Mouse (Mus musculus): ENCODE measurements at regions not wholly inside any gene's neighbourhood (a gene's known extent, or its start where the extent isn't known, plus 50 kb on each side); places are given as distances from the start of the nearest gene placed in this dataset.

GRCm38 (mm10) chr9:47368015-47368901, 161.7 kb upstream of the Cadm1 start:
- H3K4me3 ChIP-seq (ENCODE audit: insufficient read depth, low read depth, low read length), result no peak overlapping the region
- H3K27ac ChIP-seq (replicated peaks; ENCODE audit: low read depth, low read length), result no peak overlapping the region
- no peaks in the 10 kb centered on the region for H3K4me1 ChIP-seq (ENCODE audit: control insufficient read depth, insufficient read depth, insufficient read length, low read length)

GRCm38 (mm10) chr9:47372296-47372695, 157.7 kb upstream of the Cadm1 start:
- no peak overlapping the region for H3K4me3 ChIP-seq (ENCODE audit: insufficient read depth, low read depth, low read length)
- peak overlapping the region; percentile 24 for H3K27ac ChIP-seq (replicated peaks; ENCODE audit: low read depth, low read length)
- no peaks in the 10 kb centered on the region for H3K4me1 ChIP-seq (ENCODE audit: control insufficient read depth, insufficient read depth, insufficient read length, low read length)

GRCm38 (mm10) chr9:47374086-47374485, 155.9 kb upstream of the Cadm1 start:
- no peak overlapping the region for H3K27ac ChIP-seq (replicated peaks; ENCODE audit: low read depth, low read length)
- H3K4me1 ChIP-seq (ENCODE audit: control insufficient read depth, insufficient read depth, insufficient read length, low read length), result no peaks in the 10 kb centered on the region
- no peak overlapping the region for H3K4me3 ChIP-seq (ENCODE audit: insufficient read depth, low read depth, low read length)

DNA sequence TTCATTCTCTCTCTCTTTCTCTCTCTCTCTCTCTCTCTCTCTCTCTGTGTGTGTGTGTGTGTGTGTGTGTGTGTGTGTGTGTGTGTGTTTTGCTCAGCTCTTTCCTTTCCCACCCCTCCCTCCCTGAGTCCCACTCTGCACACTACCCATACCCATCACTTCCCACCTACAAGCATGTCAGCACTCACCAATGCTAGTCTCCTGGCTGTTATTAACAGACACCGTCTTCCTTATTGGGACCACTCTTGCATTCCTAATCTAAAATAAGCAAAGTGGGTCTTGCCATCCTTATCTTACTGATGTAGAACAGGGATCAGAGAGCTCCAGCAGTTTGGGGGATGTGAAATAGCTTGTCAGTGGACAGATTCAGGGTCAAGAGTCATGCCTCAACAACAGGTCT, 153.3 kb upstream of the Cadm1 start:
- Histone ChIP-seq H3K4me3 (ENCODE audit: insufficient read depth, low read depth, low read length) (no peak overlapping the region), H3K27ac (replicated peaks; ENCODE audit: low read depth, low read length) (no peak overlapping the region), H3K4me1 (ENCODE audit: control insufficient read depth, insufficient read depth, insufficient read length, low read length) (no peaks in the 10 kb centered on the region)

DNA sequence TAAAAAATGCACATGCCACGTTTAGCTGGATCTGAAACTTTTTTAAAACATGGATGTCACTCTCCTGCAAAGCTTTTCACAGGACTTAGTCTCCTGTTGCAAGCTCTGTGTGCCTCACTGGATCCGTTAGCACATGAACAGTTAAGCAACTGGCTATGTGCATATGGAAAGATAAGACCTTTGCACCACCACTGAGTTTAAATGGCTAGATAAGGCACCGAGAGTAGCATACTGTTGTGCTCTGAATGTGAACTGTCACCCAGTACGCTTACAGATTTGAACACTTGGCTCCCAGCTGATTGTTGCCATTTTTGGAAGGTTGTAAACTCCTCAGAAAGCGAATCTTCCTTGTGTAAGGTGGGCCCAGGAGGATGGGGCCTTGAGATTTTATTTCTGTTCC, 151.4 kb upstream of the Cadm1 start:
- no peak overlapping the region for H3K4me3 ChIP-seq (ENCODE audit: insufficient read depth, low read depth, low read length)
- H3K27ac ChIP-seq (replicated peaks; ENCODE audit: low read depth, low read length), result no peak overlapping the region
- no peaks in the 10 kb centered on the region for H3K4me1 ChIP-seq (ENCODE audit: control insufficient read depth, insufficient read depth, insufficient read length, low read length)

- Histone ChIP-seq H3K4me3 (ENCODE audit: insufficient read depth, low read depth, low read length) (no peak overlapping the region), H3K27ac (replicated peaks; ENCODE audit: low read depth, low read length) (no peak overlapping the region), H3K4me1 (ENCODE audit: control insufficient read depth, insufficient read depth, insufficient read length, low read length) (no peaks in the 10 kb centered on the region)
These were observed 149.6 kb upstream of the Cadm1 start for GRCm38 (mm10) chr9:47380361-47380760.

- Histone ChIP-seq H3K4me3 (ENCODE audit: insufficient read depth, low read depth, low read length) (no peak overlapping the region), H3K27ac (replicated peaks; ENCODE audit: low read depth, low read length) (no peak overlapping the region), H3K4me1 (ENCODE audit: control insufficient read depth, insufficient read depth, insufficient read length, low read length) (no peaks in the 10 kb centered on the region)
These were observed 145.7 kb upstream of the Cadm1 start for GRCm38 (mm10) chr9:47384185-47384854.

DNA sequence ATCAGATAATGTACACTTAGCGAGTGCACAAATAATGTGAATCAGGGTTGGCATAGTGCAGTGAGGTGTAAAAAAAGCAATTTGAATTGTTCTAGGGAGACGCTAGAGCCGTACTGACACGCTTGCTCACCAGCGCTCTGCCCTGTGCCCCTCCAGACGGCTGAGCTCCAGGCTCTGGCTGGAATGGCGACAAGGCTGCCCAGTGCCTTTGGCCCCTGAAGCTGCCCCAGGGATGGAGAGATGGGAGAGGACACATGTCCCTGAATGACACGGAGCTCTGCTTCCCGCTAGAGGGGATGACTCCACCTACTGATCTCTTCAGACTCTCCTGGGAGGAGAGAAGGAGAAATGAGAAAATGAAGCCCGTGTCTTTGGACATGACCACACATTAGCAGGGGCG, 143.3 kb upstream of the Cadm1 start:
- no peaks in the 10 kb centered on the region for H3K4me1 ChIP-seq (ENCODE audit: control insufficient read depth, insufficient read depth, insufficient read length, low read length)

GRCm38 (mm10) chr9:47387221-47387620, 142.8 kb upstream of the Cadm1 start:
- no peak overlapping the region for H3K27ac ChIP-seq (replicated peaks; ENCODE audit: low read depth, low read length)

More for the DNA sequence above, 143.3 kb upstream of the Cadm1 start:
- no peak overlapping the region for H3K4me3 ChIP-seq (ENCODE audit: insufficient read depth, low read depth, low read length)
- H3K27ac ChIP-seq (replicated peaks; ENCODE audit: low read depth, low read length), result no peak overlapping the region

GRCm38 (mm10) chr9:47387716-47388300, 142.2 kb upstream of the Cadm1 start:
- no peak overlapping the region for H3K4me3 ChIP-seq (ENCODE audit: insufficient read depth, low read depth, low read length)

More at GRCm38 (mm10) chr9:47387221-47387620, 142.8 kb upstream of the Cadm1 start:
- no peak overlapping the region for H3K4me3 ChIP-seq (ENCODE audit: insufficient read depth, low read depth, low read length)
- H3K4me1 ChIP-seq (ENCODE audit: control insufficient read depth, insufficient read depth, insufficient read length, low read length), result no peaks in the 10 kb centered on the region

GRCm38 (mm10) chr9:47389901-47390300, 140.1 kb upstream of the Cadm1 start:
- H3K27ac ChIP-seq (replicated peaks; ENCODE audit: low read depth, low read length), result no peak overlapping the region
- H3K4me1 ChIP-seq (ENCODE audit: control insufficient read depth, insufficient read depth, insufficient read length, low read length), result no peaks in the 10 kb centered on the region
- H3K4me3 ChIP-seq (ENCODE audit: insufficient read depth, low read depth, low read length), result no peak overlapping the region

More at GRCm38 (mm10) chr9:47387716-47388300, 142.2 kb upstream of the Cadm1 start:
- no peaks in the 10 kb centered on the region for H3K4me1 ChIP-seq (ENCODE audit: control insufficient read depth, insufficient read depth, insufficient read length, low read length)
- no peak overlapping the region for H3K27ac ChIP-seq (replicated peaks; ENCODE audit: low read depth, low read length)

DNA sequence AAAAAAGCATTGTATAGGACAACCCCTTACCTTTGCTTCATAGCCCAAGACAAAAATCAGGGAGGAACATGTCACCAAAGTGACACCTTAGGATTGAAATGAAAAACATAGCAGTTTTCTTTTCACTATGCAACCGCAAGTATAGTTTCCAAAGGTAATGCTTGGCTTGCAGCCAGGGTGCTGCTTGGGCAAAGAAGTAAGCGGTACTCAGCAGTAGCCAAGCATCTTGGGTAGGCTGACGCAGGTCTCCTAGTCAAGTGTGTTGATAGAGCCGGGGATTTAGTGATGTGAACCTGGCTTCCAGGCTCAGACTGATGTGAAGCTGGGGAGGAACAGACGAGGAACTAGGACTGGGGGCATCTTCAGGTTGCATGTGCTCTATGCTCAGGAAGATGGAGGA, 138.3 kb upstream of the Cadm1 start:
- H3K27ac ChIP-seq (replicated peaks; ENCODE audit: low read depth, low read length), result no peak overlapping the region
- no peaks in the 10 kb centered on the region for H3K4me1 ChIP-seq (ENCODE audit: control insufficient read depth, insufficient read depth, insufficient read length, low read length)
- H3K4me3 ChIP-seq (ENCODE audit: insufficient read depth, low read depth, low read length), result no peak overlapping the region

DNA sequence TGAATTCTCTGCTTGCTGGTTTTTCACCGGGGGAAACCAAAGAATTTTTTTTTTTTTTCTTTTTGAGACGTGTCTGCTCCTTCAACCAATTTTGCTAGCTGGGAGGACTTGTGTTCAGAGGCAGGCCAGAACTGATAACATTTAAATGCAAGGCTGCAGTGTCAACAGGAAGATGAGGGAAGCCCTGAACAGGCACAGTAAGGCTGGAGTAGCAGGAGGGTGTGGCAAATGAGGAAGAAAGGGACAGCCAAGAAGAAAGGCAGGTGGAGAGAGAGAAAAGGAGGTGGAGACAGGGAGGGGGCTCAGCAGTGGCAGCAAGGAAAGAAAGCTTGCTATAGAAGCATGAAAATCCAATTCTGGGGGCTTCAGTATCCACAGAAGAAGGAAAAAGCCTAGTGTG, 130.4 kb upstream of the Cadm1 start:
- H3K4me1 ChIP-seq (ENCODE audit: control insufficient read depth, insufficient read depth, insufficient read length, low read length), result no peaks in the 10 kb centered on the region
- H3K27ac ChIP-seq (replicated peaks; ENCODE audit: low read depth, low read length), result no peak overlapping the region

GRCm38 (mm10) chr9:47400117-47400823, 129.7 kb upstream of the Cadm1 start:
- Histone ChIP-seq H3K4me1 (ENCODE audit: control insufficient read depth, insufficient read depth, insufficient read length, low read length) (no peaks in the 10 kb centered on the region), H3K27ac (replicated peaks; ENCODE audit: low read depth, low read length) (no peak overlapping the region), H3K4me3 (ENCODE audit: insufficient read depth, low read depth, low read length) (no peak overlapping the region)

More for the DNA sequence above, 130.4 kb upstream of the Cadm1 start:
- H3K4me3 ChIP-seq (ENCODE audit: insufficient read depth, low read depth, low read length), result no peak overlapping the region

GRCm38 (mm10) chr9:47401511-47401910, 128.5 kb upstream of the Cadm1 start:
- Histone ChIP-seq H3K27ac (replicated peaks; ENCODE audit: low read depth, low read length) (no peak overlapping the region), H3K4me1 (ENCODE audit: control insufficient read depth, insufficient read depth, insufficient read length, low read length) (no peaks in the 10 kb centered on the region), H3K4me3 (ENCODE audit: insufficient read depth, low read depth, low read length) (no peak overlapping the region)
